Mouse (Mus musculus) cerebellum, adult 11-12 months (tissue): ENCODE data around the gene Ndnf.

ENCODE experiments used
- DNase-seq: peaks from one replicate; pipeline ENCODE4 v3.0.0; 2022

Ndnf gene

GRCm38 (mm10) chr6:65759174-65759573, 87.8 kb downstream of the Ndnf start:
- no peak for DNase-seq

- no peak for DNase-seq
Measured at GRCm38 (mm10) chr6:65760073-65760472, 88.7 kb downstream of the Ndnf start.
